Mouse (Mus musculus) CH12.LX (cell line): ENCODE measurements around the gene Map3k11. TPM values are rescaled to one million over a fixed set of nuclear protein-coding genes. Genes with fewer than 3 reads are reported as not detected.
A peak's percentile ranks its signal among the peaks of the same experiment; 100 is the strongest.

ENCODE experiments used
- DNase-seq: peaks from one replicate; pipeline ENCODE4 v3.0.0-alpha.2; 2013; ENCODE audit errors: extremely low read depth
- H3K27ac ChIP-seq: 2 replicates; pipeline ENCODE4 v1.5.1; 2012; ENCODE audit warnings: low read depth, mild to moderate bottlenecking, control low read depth, moderate library complexity; ENCODE audit not compliant: insufficient read depth
- H3K27me3 ChIP-seq: replicated peaks from 2 replicates; pipeline ENCODE3; 2012; ENCODE audit warnings: inconsistent platforms
- H3K36me3 ChIP-seq, 2 experiments: replicated peaks in 1 of 2; 2 replicates each; pipeline versions ENCODE3 to v1.6.1; 2012; ENCODE audit warnings: inconsistent platforms in 1 of 2, low read length in 1 of 2, mild to moderate bottlenecking in 1 of 2, mixed read lengths in 1 of 2, moderate library complexity in 1 of 2; ENCODE audit not compliant: control insufficient read depth in 1 of 2, insufficient read depth in 1 of 2
- H3K4me1 ChIP-seq, 2 experiments: 2 replicates each; pipeline ENCODE4 v1.6.1; 2012; ENCODE audit warnings: inconsistent platforms in 1 of 2, moderate library complexity in 1 of 2; ENCODE audit not compliant: insufficient read depth in 2 of 2, control insufficient read depth in 1 of 2
- H3K4me2 ChIP-seq: 2 replicates; pipeline ENCODE4 v1.6.1; 2012; ENCODE audit warnings: low read depth, mild to moderate bottlenecking, control low read depth; ENCODE audit not compliant: poor library complexity, insufficient read depth, severe bottlenecking
- H3K4me3 ChIP-seq, 3 experiments: fragments of 150-350 bp in 1 of 3; sonication (generic) in 1 of 3; replicated peaks in 1 of 3; 2 replicates each; pipeline versions ENCODE3 to v1.5.1; 2011 to 2012; ENCODE audit warnings: low read depth in 2 of 3, low read length in 2 of 3, mild to moderate bottlenecking in 2 of 3, moderate library complexity in 2 of 3, control low read depth in 1 of 3, improper control_type of control experiment in 1 of 3, inconsistent platforms in 1 of 3, mixed read lengths in 1 of 3; ENCODE audit not compliant: poor library complexity in 1 of 3
- H3K79me2 ChIP-seq: replicated peaks from 2 replicates; pipeline ENCODE4 v1.6.1; 2012; ENCODE audit warnings: mild to moderate bottlenecking, moderate library complexity; ENCODE audit not compliant: control insufficient read depth, poor library complexity, insufficient read depth, severe bottlenecking; ENCODE audit errors: extremely low read depth
- H3K9ac ChIP-seq: 2 replicates; pipeline ENCODE4 v1.6.1; 2012; ENCODE audit warnings: low read depth, mild to moderate bottlenecking, control low read depth, moderate library complexity; ENCODE audit not compliant: insufficient read depth
- H3K9me3 ChIP-seq: replicated peaks from 2 replicates; pipeline ENCODE3; 2012; ENCODE audit warnings: low read length, inconsistent platforms, mixed read lengths
- BHLHE40 ChIP-seq: IDR thresholded peaks from 2 replicates; pipeline ENCODE4 v1.6.1; 2011; ENCODE audit warnings: mild to moderate bottlenecking, low read depth, low read length, improper control_type of control experiment
- E2F4 ChIP-seq: IDR thresholded peaks from 2 replicates; pipeline ENCODE4 v1.6.1; 2011; ENCODE audit warnings: low read depth, low read length, improper control_type of control experiment; ENCODE audit not compliant: insufficient replicate concordance
- ELF1 ChIP-seq: IDR thresholded peaks from 2 replicates; pipeline ENCODE4 v1.6.1; 2014; ENCODE audit warnings: low read depth, mild to moderate bottlenecking, inconsistent platforms, low read length, improper control_type of control experiment
- EP300 ChIP-seq: IDR thresholded peaks from 2 replicates; pipeline ENCODE4 v1.6.1; 2011; ENCODE audit warnings: low read length, improper control_type of control experiment
- ETS1 ChIP-seq: conservative IDR thresholded peaks from 2 replicates; pipeline ENCODE4 v1.6.1; 2012; ENCODE audit warnings: low read depth, mild to moderate bottlenecking, inconsistent platforms, low read length, improper control_type of control experiment, moderate library complexity
- GABPA ChIP-seq: IDR thresholded peaks from 2 replicates; pipeline ENCODE4 v1.6.1; 2012; ENCODE audit warnings: low read depth, low read length, improper control_type of control experiment, inconsistent platforms; ENCODE audit not compliant: insufficient replicate concordance
- KAT2A ChIP-seq: IDR thresholded peaks from 2 replicates; pipeline ENCODE4 v1.6.1; 2012; ENCODE audit warnings: low read length, improper control_type of control experiment, inconsistent platforms; ENCODE audit not compliant: insufficient replicate concordance
- MAFK ChIP-seq: IDR thresholded peaks from 2 replicates; pipeline ENCODE4 v1.6.1; 2011; ENCODE audit warnings: low read length, improper control_type of control experiment; ENCODE audit not compliant: insufficient replicate concordance
- MAX ChIP-seq: IDR thresholded peaks from 2 replicates; pipeline ENCODE4 v1.6.1; 2011; ENCODE audit warnings: low read length, improper control_type of control experiment
- MEF2A ChIP-seq: IDR thresholded peaks from 2 replicates; pipeline ENCODE4 v1.6.1; 2014; ENCODE audit warnings: low read depth, mild to moderate bottlenecking, inconsistent platforms, low read length, improper control_type of control experiment, borderline replicate concordance
- MXI1 ChIP-seq: IDR thresholded peaks from 2 replicates; pipeline ENCODE4 v1.6.1; 2011; ENCODE audit warnings: mild to moderate bottlenecking, low read depth, low read length, improper control_type of control experiment
- NELFE ChIP-seq: IDR thresholded peaks from 2 replicates; pipeline ENCODE4 v1.6.1; 2011; ENCODE audit warnings: low read depth, low read length, improper control_type of control experiment
- NRF1 ChIP-seq: IDR thresholded peaks from 2 replicates; pipeline ENCODE4 v1.6.1; 2014; ENCODE audit warnings: low read depth, mild to moderate bottlenecking, inconsistent platforms, low read length, improper control_type of control experiment, moderate library complexity
- POLR2A ChIP-seq: IDR thresholded peaks from 2 replicates; pipeline ENCODE4 v1.6.1; 2011; ENCODE audit warnings: low read depth, mild to moderate bottlenecking, improper control_type of control experiment, low read length
- RAD21 ChIP-seq: IDR thresholded peaks from 2 replicates; pipeline ENCODE4 v1.6.1; 2011; ENCODE audit warnings: low read depth, mild to moderate bottlenecking, low read length, improper control_type of control experiment, moderate library complexity
- TBP ChIP-seq: conservative IDR thresholded peaks from 2 replicates; pipeline ENCODE4 v1.6.1; 2011; ENCODE audit warnings: low read depth, low read length, improper control_type of control experiment
- UBTF ChIP-seq: IDR thresholded peaks from 2 replicates; pipeline ENCODE4 v1.6.1; 2012; ENCODE audit warnings: low read depth, mild to moderate bottlenecking, inconsistent platforms, low read length, improper control_type of control experiment, moderate library complexity
- USF2 ChIP-seq: conservative IDR thresholded peaks from 2 replicates; pipeline ENCODE4 v1.6.1; 2011; ENCODE audit warnings: low read depth, low read length, improper control_type of control experiment
- ZC3H11A ChIP-seq: IDR thresholded peaks from 2 replicates; pipeline ENCODE4 v1.6.1; 2012; ENCODE audit warnings: low read depth, mild to moderate bottlenecking, inconsistent platforms, low read length, improper control_type of control experiment
- dilution Hi-C: fragments of 300-500 bp; cut with MboI; formaldehyde crosslinking; loops from 2 replicates; pipeline ENCODE4 v1.14.3; 2020; ENCODE audit warnings: low sequenced_read_pairs; ENCODE audit not compliant: extremely low pct_unique_long_range_greater_than_20kb, extremely low pct_ligation_motif_present
- in situ Hi-C: fragments of 300-500 bp; cut with MboI; formaldehyde crosslinking; loops from 3 replicates; pipeline ENCODE4 v1.14.3; 2019; ENCODE audit warnings: low sequenced_read_pairs, low pct_ligation_motif_present, low pct_unique_long_range_greater_than_20kb, mixed read lengths
- polyA plus RNA-seq: library from polyadenylated mRNA; unstranded; fragments of >175 nt; gene quantifications from 2 replicates; pipeline ENCODE4 v1.2.1, GENCODE M21; 2012; ENCODE audit warnings: low read depth; ENCODE audit not compliant: insufficient read length
- total RNA-seq, 2 experiments: library from RNA; depleted of rRNA; stranded (reverse); fragments of 300-350 nt in 1 of 2; fragments of >200 nt in 1 of 2; gene quantifications; 2 replicates each; pipeline ENCODE4 v1.2.3; 2012 to 2014

Map3k11 gene
- total and polyA plus RNA-seq, 3 experiments, result 6.0 to 16.0 (median 13.5) TPM

DNA sequence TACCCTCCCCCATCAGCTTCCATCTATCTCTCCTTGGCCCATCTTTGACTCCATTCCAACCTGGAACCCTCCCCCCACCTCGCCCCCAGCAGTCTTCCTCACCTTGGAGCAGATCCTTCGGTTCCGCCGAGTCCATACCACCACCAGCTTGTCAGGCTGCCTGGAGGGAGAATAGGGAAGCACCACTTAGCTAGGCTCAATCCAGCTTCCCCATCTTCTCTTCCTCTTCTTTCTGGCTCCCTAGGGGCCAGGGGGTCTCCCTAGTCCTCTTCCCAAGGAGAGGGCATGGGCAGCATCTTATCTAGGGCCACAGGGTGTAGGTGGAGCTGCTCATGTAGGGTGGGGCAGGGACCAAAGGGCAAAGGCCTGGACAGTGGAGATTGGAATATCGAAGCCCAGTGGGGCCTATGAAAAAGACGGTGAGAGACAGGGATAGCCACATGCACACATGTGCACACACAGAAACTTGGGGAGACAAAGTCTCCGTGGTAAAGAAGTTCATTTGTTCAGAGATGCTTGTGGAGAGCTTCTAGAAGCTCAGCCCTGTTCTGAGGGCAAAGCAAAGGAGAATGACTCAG is 34.4 kb downstream of the Map3k11 start:
- Histone ChIP-seq H3K27ac (no peak overlapping the region), H3K4me3 (no peak overlapping the region)

DNA sequence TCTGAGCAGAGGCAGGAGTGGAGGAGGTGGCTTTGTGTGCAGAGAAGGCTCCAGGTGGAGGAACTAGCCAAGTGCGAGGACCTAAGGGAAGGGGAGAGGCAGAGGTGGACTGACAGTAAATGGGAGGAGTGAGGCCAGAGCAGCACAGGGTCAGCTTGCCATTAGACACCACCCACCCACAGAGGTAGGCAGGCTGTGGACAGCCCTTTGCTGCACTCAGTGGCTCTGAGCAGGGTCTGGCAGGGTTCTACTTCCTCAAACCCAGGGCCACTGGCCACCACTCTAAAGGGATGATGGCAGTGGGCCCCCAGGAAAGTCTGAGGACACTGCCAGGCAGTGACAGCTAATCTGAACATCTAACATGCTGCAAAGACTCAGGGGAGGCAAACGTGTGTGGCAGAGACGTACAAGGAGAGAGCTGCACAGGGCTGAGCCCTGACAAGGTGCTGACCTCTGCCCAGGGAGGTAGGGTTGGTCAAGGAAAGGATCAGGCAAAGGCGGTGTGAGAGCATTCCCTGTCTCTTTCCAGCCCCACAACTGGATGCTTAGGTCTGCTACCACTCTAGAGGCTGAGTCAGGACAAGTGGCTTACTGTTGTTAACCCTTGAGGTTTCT is 35.5 kb downstream of the Map3k11 start:
- H3K36me3 ChIP-seq, result peaks cover 38 to 54% of the 10 kb centered on the region in 2 experiments
- peaks cover 14 to 42% of the 10 kb centered on the region in 2 experiments for H3K4me1 ChIP-seq
- H3K9me3 ChIP-seq, result no peaks in the 10 kb centered on the region
- H3K4me3 ChIP-seq, result peak overlapping the region; percentile 75 to 85 (median 76)
- peaks cover 26% of the 10 kb centered on the region for H3K79me2 ChIP-seq
- peak overlapping the region; percentile 88 for H3K9ac ChIP-seq
- 0 out of 2 replicates have a peak, but pooled peaks have one; percentile 10 for TF ChIP-seq EP300
- TF ChIP-seq NELFE, result no peak
- in situ Hi-C loops, result no loop called here
- H3K27ac ChIP-seq, result peak overlapping the region; percentile 95
- peak overlapping the region; percentile 57 for H3K4me2 ChIP-seq
- no peaks in the 10 kb centered on the region for H3K27me3 ChIP-seq
- no peak for DNase-seq
- dilution Hi-C loops, result no loop called here

More for the DNA sequence above, 34.4 kb downstream of the Map3k11 start:
- Histone ChIP-seq H3K4me2 (no peak overlapping the region), H3K9ac (no peak overlapping the region), H3K36me3 (peaks cover 45 to 61% of the 10 kb centered on the region in 2 experiments), H3K27me3 (no peaks in the 10 kb centered on the region), H3K4me1 (peaks cover 6 to 31% of the 10 kb centered on the region in 2 experiments), H3K79me2 (peaks cover 26% of the 10 kb centered on the region), H3K9me3 (no peaks in the 10 kb centered on the region)
- in situ Hi-C loops, result no loop called here
- no peak for DNase-seq
- TF ChIP-seq MAFK (no peak), MEF2A (no peak), NRF1 (no peak), KAT2A (no peak), E2F4 (no peak), USF2 (no peak), EP300 (no peak), UBTF (no peak), ZC3H11A (no peak), POLR2A (no peak), BHLHE40 (no peak), ELF1 (no peak), MXI1 (no peak), TBP (no peak), GABPA (no peak), MAX (no peak), ETS1 (no peak), RAD21 (no peak)
- dilution Hi-C loops, result no loop called here
